ENCODE assay signal across 8 mouse cellular contexts in genomic region chr16:20672500-20672902, GRCm38 (mm10). TPM values are rescaled to one million over a fixed set of nuclear protein-coding genes. Genes with fewer than 3 reads are reported as not detected.
DNase-seq lines count a peak whose midpoint lies in the region; ATAC-seq lines count a peak whose summit lies in the region.

No protein-coding gene starts in this region.

- ATAC-seq in inflammation-experienced regulatory T-cells, adult 6 months = peak; percentile 91
- ATAC-seq in megakaryocyte-erythroid progenitor cell, adult 5-6 weeks (replicated peaks; ENCODE audit: low FRiP score, low TSS enrichment, poor library complexity, severe bottlenecking) = peak; percentile 74

- intact Hi-C loops in gastrocnemius, postnatal 14 days (cut with DNase I; ENCODE audit: low total_unique reads) = no loop called here
- intact Hi-C loops in left cerebral cortex, postnatal 10 days (cut with DNase I) = no loop called here

- DNase-seq in adipocyte (ENCODE audit: low spot score) = peak; percentile 97
- DNase-seq in embryo, embryonic 10 days (ENCODE audit: low spot score) = peak; percentile 97
- DNase-seq in gastrocnemius, postnatal 14 days = peak; percentile 97
- DNase-seq in left cerebral cortex, postnatal 10 days (ENCODE audit: extremely low spot score in 1 of 2, low spot score in 2 of 2) = peak; percentile 94 to 98
- DNase-seq in right cerebral cortex, postnatal 25 days = peak; percentile 98
- peak; percentile 96 to 97 for DNase-seq in urinary bladder, postnatal 4 days (ENCODE audit: low spot score in 2 of 2)

RNA-seq across cellular contexts. Expression of gene Eif4g1, which starts 4.4 kb away (rescaled TPM):
- total RNA-seq in gastrocnemius, postnatal 14 days (2021) = 100 to 1,000 TPM; 303 to 309 TPM
- polyA plus RNA-seq in inflammation-experienced regulatory T-cells, adult 6 months (2017; shearing (Covaris generic)) = 10 to 100 TPM; 48.9 to 68.0 (median 51.3) TPM
- total RNA-seq in left cerebral cortex, postnatal 10 days (2021) = 100 to 1,000 TPM; 361 to 366 TPM
- total RNA-seq in megakaryocyte-erythroid progenitor cell, adult 5-6 weeks (2014; fragmentation: Nextera tagmentation) = 287 and 336 TPM in 2 replicates
- 332 and 405 TPM in 2 replicates for total RNA-seq in megakaryocyte-erythroid progenitor cell, adult 5-6 weeks (2017)

RNA-seq across cellular contexts. Expression of gene Fam131a, which starts 20.5 kb away (rescaled TPM):
- 10 to 100 TPM; 28.7 to 34.5 TPM for total RNA-seq in gastrocnemius, postnatal 14 days (2021)
- under 1 TPM; 0.30 to 0.78 (median 0.59) TPM for polyA plus RNA-seq in inflammation-experienced regulatory T-cells, adult 6 months (2017; shearing (Covaris generic))
- 100 to 1,000 TPM; 264 to 267 TPM for total RNA-seq in left cerebral cortex, postnatal 10 days (2021)
- not detected in 2 replicates for total RNA-seq in megakaryocyte-erythroid progenitor cell, adult 5-6 weeks (2014; fragmentation: Nextera tagmentation)
- 0.85 TPM in 1 of 2 replicates, not detected in the other for total RNA-seq in megakaryocyte-erythroid progenitor cell, adult 5-6 weeks (2017)

RNA-seq across cellular contexts. Expression of gene Psmd2, which starts 21.0 kb away (rescaled TPM):
- total RNA-seq in gastrocnemius, postnatal 14 days (2021) = 100 to 1,000 TPM; 158 to 159 TPM
- polyA plus RNA-seq in inflammation-experienced regulatory T-cells, adult 6 months (2017; shearing (Covaris generic)) = 100 to 1,000 TPM; 135 to 198 (median 183) TPM
- 100 to 1,000 TPM; 261 to 263 TPM for total RNA-seq in left cerebral cortex, postnatal 10 days (2021)
- 234 and 246 TPM in 2 replicates for total RNA-seq in megakaryocyte-erythroid progenitor cell, adult 5-6 weeks (2014; fragmentation: Nextera tagmentation)
- total RNA-seq in megakaryocyte-erythroid progenitor cell, adult 5-6 weeks (2017) = 233 and 271 TPM in 2 replicates

RNA-seq across cellular contexts. Expression of gene Ece2, which starts 42.9 kb away (rescaled TPM):
- total RNA-seq in gastrocnemius, postnatal 14 days (2021) = under 1 TPM; 0.16 to 0.57 TPM
- not detected for polyA plus RNA-seq in inflammation-experienced regulatory T-cells, adult 6 months (2017; shearing (Covaris generic))
- 10 to 100 TPM; 29.0 TPM for total RNA-seq in left cerebral cortex, postnatal 10 days (2021)
- not detected in 2 replicates for total RNA-seq in megakaryocyte-erythroid progenitor cell, adult 5-6 weeks (2014; fragmentation: Nextera tagmentation)
- total RNA-seq in megakaryocyte-erythroid progenitor cell, adult 5-6 weeks (2017) = not detected in 2 replicates

RNA-seq across cellular contexts. Expression of gene Polr2h, which starts 45.0 kb away (rescaled TPM):
- 10 to 100 TPM; 10.9 to 14.1 TPM for total RNA-seq in gastrocnemius, postnatal 14 days (2021)
- polyA plus RNA-seq in inflammation-experienced regulatory T-cells, adult 6 months (2017; shearing (Covaris generic)) = 10 to 100 TPM; 63.1 to 71.1 (median 64.1) TPM
- 10 to 100 TPM; 26.3 to 28.3 TPM for total RNA-seq in left cerebral cortex, postnatal 10 days (2021)
- 81.4 and 97.1 TPM in 2 replicates for total RNA-seq in megakaryocyte-erythroid progenitor cell, adult 5-6 weeks (2014; fragmentation: Nextera tagmentation)
- total RNA-seq in megakaryocyte-erythroid progenitor cell, adult 5-6 weeks (2017) = 103 and 142 TPM in 2 replicates

Comparison
In these comparisons a context has a peak if more than half of its experiments do, and no peak if none do; other contexts are left out.
1. Peak in every context shown above with its lines: DNase-seq and ATAC-seq.
2. RNA of gene Fam131a, which starts 20.5 kb away (total RNA-seq): 264 to 267 TPM in left cerebral cortex, postnatal 10 days and 28.7 to 34.5 TPM in gastrocnemius, postnatal 14 days; 0.85 TPM in megakaryocyte-erythroid progenitor cell, adult 5-6 weeks; every median in the first group is over 10 times any median in the second.